Mouse (Mus musculus) CH12.LX (cell line): Measurements from ENCODE around the gene Hps6. TPM values are rescaled to one million over a fixed set of nuclear protein-coding genes. Genes with fewer than 3 reads are reported as not detected.

ENCODE experiments used
- DNase-seq: peaks from one replicate; pipeline ENCODE4 v3.0.0-alpha.2; 2013; ENCODE audit errors: extremely low read depth
- H3K27ac ChIP-seq: 2 replicates; pipeline ENCODE4 v1.5.1; 2012; ENCODE audit warnings: low read depth, mild to moderate bottlenecking, control low read depth, moderate library complexity; ENCODE audit not compliant: insufficient read depth
- H3K27me3 ChIP-seq: replicated peaks from 2 replicates; pipeline ENCODE3; 2012; ENCODE audit warnings: inconsistent platforms
- H3K36me3 ChIP-seq, 2 experiments: replicated peaks in 1 of 2; 2 replicates each; pipeline versions ENCODE3 to v1.6.1; 2012; ENCODE audit warnings: inconsistent platforms in 1 of 2, low read length in 1 of 2, mild to moderate bottlenecking in 1 of 2, mixed read lengths in 1 of 2, moderate library complexity in 1 of 2; ENCODE audit not compliant: control insufficient read depth in 1 of 2, insufficient read depth in 1 of 2
- H3K4me1 ChIP-seq, 2 experiments: 2 replicates each; pipeline ENCODE4 v1.6.1; 2012; ENCODE audit warnings: inconsistent platforms in 1 of 2, moderate library complexity in 1 of 2; ENCODE audit not compliant: insufficient read depth in 2 of 2, control insufficient read depth in 1 of 2
- H3K4me2 ChIP-seq: 2 replicates; pipeline ENCODE4 v1.6.1; 2012; ENCODE audit warnings: low read depth, mild to moderate bottlenecking, control low read depth; ENCODE audit not compliant: poor library complexity, insufficient read depth, severe bottlenecking
- H3K4me3 ChIP-seq, 3 experiments: fragments of 150-350 bp in 1 of 3; sonication (generic) in 1 of 3; replicated peaks in 1 of 3; 2 replicates each; pipeline versions ENCODE3 to v1.5.1; 2011 to 2012; ENCODE audit warnings: low read depth in 2 of 3, low read length in 2 of 3, mild to moderate bottlenecking in 2 of 3, moderate library complexity in 2 of 3, control low read depth in 1 of 3, improper control_type of control experiment in 1 of 3, inconsistent platforms in 1 of 3, mixed read lengths in 1 of 3; ENCODE audit not compliant: poor library complexity in 1 of 3
- H3K79me2 ChIP-seq: replicated peaks from 2 replicates; pipeline ENCODE4 v1.6.1; 2012; ENCODE audit warnings: mild to moderate bottlenecking, moderate library complexity; ENCODE audit not compliant: control insufficient read depth, poor library complexity, insufficient read depth, severe bottlenecking; ENCODE audit errors: extremely low read depth
- H3K9ac ChIP-seq: 2 replicates; pipeline ENCODE4 v1.6.1; 2012; ENCODE audit warnings: low read depth, mild to moderate bottlenecking, control low read depth, moderate library complexity; ENCODE audit not compliant: insufficient read depth
- H3K9me3 ChIP-seq: replicated peaks from 2 replicates; pipeline ENCODE3; 2012; ENCODE audit warnings: low read length, inconsistent platforms, mixed read lengths
- BHLHE40 ChIP-seq: IDR thresholded peaks from 2 replicates; pipeline ENCODE4 v1.6.1; 2011; ENCODE audit warnings: mild to moderate bottlenecking, low read depth, low read length, improper control_type of control experiment
- CHD1 ChIP-seq: IDR thresholded peaks from 2 replicates; pipeline ENCODE4 v1.6.1; 2012; ENCODE audit warnings: low read depth, low read length, improper control_type of control experiment, inconsistent platforms
- CHD2 ChIP-seq: IDR thresholded peaks from 2 replicates; pipeline ENCODE4 v1.6.1; 2011; ENCODE audit warnings: low read length, improper control_type of control experiment
- CTCF ChIP-seq, 2 experiments: IDR thresholded peaks in 1 of 2; conservative IDR thresholded peaks in 1 of 2; 2 replicates each; pipeline ENCODE4 v1.5.1; 2011 to 2012; ENCODE audit warnings: low read depth in 2 of 2, low read length in 2 of 2, improper control_type of control experiment in 1 of 2, inconsistent platforms in 1 of 2, mild to moderate bottlenecking in 1 of 2, moderate library complexity in 1 of 2
- E2F4 ChIP-seq: IDR thresholded peaks from 2 replicates; pipeline ENCODE4 v1.6.1; 2011; ENCODE audit warnings: low read depth, low read length, improper control_type of control experiment; ENCODE audit not compliant: insufficient replicate concordance
- ELF1 ChIP-seq: IDR thresholded peaks from 2 replicates; pipeline ENCODE4 v1.6.1; 2014; ENCODE audit warnings: low read depth, mild to moderate bottlenecking, inconsistent platforms, low read length, improper control_type of control experiment
- EP300 ChIP-seq: IDR thresholded peaks from 2 replicates; pipeline ENCODE4 v1.6.1; 2011; ENCODE audit warnings: low read length, improper control_type of control experiment
- ETS1 ChIP-seq: conservative IDR thresholded peaks from 2 replicates; pipeline ENCODE4 v1.6.1; 2012; ENCODE audit warnings: low read depth, mild to moderate bottlenecking, inconsistent platforms, low read length, improper control_type of control experiment, moderate library complexity
- GABPA ChIP-seq: IDR thresholded peaks from 2 replicates; pipeline ENCODE4 v1.6.1; 2012; ENCODE audit warnings: low read depth, low read length, improper control_type of control experiment, inconsistent platforms; ENCODE audit not compliant: insufficient replicate concordance
- HCFC1 ChIP-seq: IDR thresholded peaks from 2 replicates; pipeline ENCODE4 v1.6.1; 2012; ENCODE audit warnings: low read depth, mild to moderate bottlenecking, inconsistent platforms, low read length, improper control_type of control experiment
- IRF4 ChIP-seq: IDR thresholded peaks from 2 replicates; pipeline ENCODE4 v1.6.1; 2014; ENCODE audit warnings: low read depth, mild to moderate bottlenecking, inconsistent platforms, low read length, improper control_type of control experiment
- JUN ChIP-seq: IDR thresholded peaks from 2 replicates; pipeline ENCODE4 v1.6.1; 2011; ENCODE audit warnings: low read depth, mild to moderate bottlenecking, low read length, improper control_type of control experiment, moderate library complexity; ENCODE audit not compliant: insufficient read depth
- JUND ChIP-seq: conservative IDR thresholded peaks from 2 replicates; pipeline ENCODE4 v1.6.1; 2011; ENCODE audit warnings: low read depth, low read length, improper control_type of control experiment
- KAT2A ChIP-seq: IDR thresholded peaks from 2 replicates; pipeline ENCODE4 v1.6.1; 2012; ENCODE audit warnings: low read length, improper control_type of control experiment, inconsistent platforms; ENCODE audit not compliant: insufficient replicate concordance
- MAFK ChIP-seq: IDR thresholded peaks from 2 replicates; pipeline ENCODE4 v1.6.1; 2011; ENCODE audit warnings: low read length, improper control_type of control experiment; ENCODE audit not compliant: insufficient replicate concordance
- MAX ChIP-seq: IDR thresholded peaks from 2 replicates; pipeline ENCODE4 v1.6.1; 2011; ENCODE audit warnings: low read length, improper control_type of control experiment
- MAZ ChIP-seq: IDR thresholded peaks from 2 replicates; pipeline ENCODE4 v1.6.1; 2012; ENCODE audit warnings: low read depth, mild to moderate bottlenecking, inconsistent platforms, low read length, improper control_type of control experiment, moderate library complexity
- MEF2A ChIP-seq: IDR thresholded peaks from 2 replicates; pipeline ENCODE4 v1.6.1; 2014; ENCODE audit warnings: low read depth, mild to moderate bottlenecking, inconsistent platforms, low read length, improper control_type of control experiment, borderline replicate concordance
- MXI1 ChIP-seq: IDR thresholded peaks from 2 replicates; pipeline ENCODE4 v1.6.1; 2011; ENCODE audit warnings: mild to moderate bottlenecking, low read depth, low read length, improper control_type of control experiment
- MYC ChIP-seq: IDR thresholded peaks from 2 replicates; pipeline ENCODE4 v1.6.1; 2011; ENCODE audit warnings: low read depth, mild to moderate bottlenecking, improper control_type of control experiment, low read length
- NELFE ChIP-seq: IDR thresholded peaks from 2 replicates; pipeline ENCODE4 v1.6.1; 2011; ENCODE audit warnings: low read depth, low read length, improper control_type of control experiment
- NRF1 ChIP-seq: IDR thresholded peaks from 2 replicates; pipeline ENCODE4 v1.6.1; 2014; ENCODE audit warnings: low read depth, mild to moderate bottlenecking, inconsistent platforms, low read length, improper control_type of control experiment, moderate library complexity
- PAX5 ChIP-seq: IDR thresholded peaks from 2 replicates; pipeline ENCODE4 v1.6.1; 2012; ENCODE audit warnings: low read length, inconsistent platforms, mixed read lengths
- POLR2A ChIP-seq: IDR thresholded peaks from 2 replicates; pipeline ENCODE4 v1.6.1; 2011; ENCODE audit warnings: low read depth, mild to moderate bottlenecking, improper control_type of control experiment, low read length
- POLR2AphosphoS2 ChIP-seq: IDR thresholded peaks from 2 replicates; pipeline ENCODE4 v1.6.1; 2011; ENCODE audit warnings: low read depth, low read length, improper control_type of control experiment
- RAD21 ChIP-seq: IDR thresholded peaks from 2 replicates; pipeline ENCODE4 v1.6.1; 2011; ENCODE audit warnings: low read depth, mild to moderate bottlenecking, low read length, improper control_type of control experiment, moderate library complexity
- RCOR1 ChIP-seq: conservative IDR thresholded peaks from 2 replicates; pipeline ENCODE4 v1.6.1; 2012; ENCODE audit warnings: low read depth, mild to moderate bottlenecking, inconsistent platforms, low read length, improper control_type of control experiment
- SIN3A ChIP-seq: IDR thresholded peaks from 2 replicates; pipeline ENCODE4 v1.6.1; 2012; ENCODE audit warnings: low read length, improper control_type of control experiment, inconsistent platforms
- SMC3 ChIP-seq: IDR thresholded peaks from 2 replicates; pipeline ENCODE4 v1.6.1; 2011; ENCODE audit warnings: low read depth, low read length, improper control_type of control experiment
- TBP ChIP-seq: conservative IDR thresholded peaks from 2 replicates; pipeline ENCODE4 v1.6.1; 2011; ENCODE audit warnings: low read depth, low read length, improper control_type of control experiment
- TCF12 ChIP-seq: IDR thresholded peaks from 2 replicates; pipeline ENCODE4 v1.6.1; 2014; ENCODE audit warnings: low read depth, mild to moderate bottlenecking, inconsistent platforms, low read length, improper control_type of control experiment
- UBTF ChIP-seq: IDR thresholded peaks from 2 replicates; pipeline ENCODE4 v1.6.1; 2012; ENCODE audit warnings: low read depth, mild to moderate bottlenecking, inconsistent platforms, low read length, improper control_type of control experiment, moderate library complexity
- USF1 ChIP-seq: IDR thresholded peaks from 2 replicates; pipeline ENCODE4 v1.6.1; 2014; ENCODE audit warnings: low read depth, mild to moderate bottlenecking, inconsistent platforms, low read length, improper control_type of control experiment
- USF2 ChIP-seq: conservative IDR thresholded peaks from 2 replicates; pipeline ENCODE4 v1.6.1; 2011; ENCODE audit warnings: low read depth, low read length, improper control_type of control experiment
- ZC3H11A ChIP-seq: IDR thresholded peaks from 2 replicates; pipeline ENCODE4 v1.6.1; 2012; ENCODE audit warnings: low read depth, mild to moderate bottlenecking, inconsistent platforms, low read length, improper control_type of control experiment
- ZKSCAN1 ChIP-seq: IDR thresholded peaks from 2 replicates; pipeline ENCODE4 v1.6.1; 2012; ENCODE audit warnings: low read depth, inconsistent platforms, low read length, improper control_type of control experiment, borderline replicate concordance
- ZMIZ1 ChIP-seq: IDR thresholded peaks from 2 replicates; pipeline ENCODE4 v1.6.1; 2012; ENCODE audit warnings: low read depth, mild to moderate bottlenecking, inconsistent platforms, low read length, improper control_type of control experiment
- ZNF384 ChIP-seq: IDR thresholded peaks from 2 replicates; pipeline ENCODE4 v1.6.1; 2012; ENCODE audit warnings: low read depth, low read length, improper control_type of control experiment, inconsistent platforms
- dilution Hi-C: fragments of 300-500 bp; cut with MboI; formaldehyde crosslinking; loops from 2 replicates; pipeline ENCODE4 v1.14.3; 2020; ENCODE audit warnings: low sequenced_read_pairs; ENCODE audit not compliant: extremely low pct_unique_long_range_greater_than_20kb, extremely low pct_ligation_motif_present
- in situ Hi-C: fragments of 300-500 bp; cut with MboI; formaldehyde crosslinking; loops from 3 replicates; pipeline ENCODE4 v1.14.3; 2019; ENCODE audit warnings: low sequenced_read_pairs, low pct_ligation_motif_present, low pct_unique_long_range_greater_than_20kb, mixed read lengths
- polyA plus RNA-seq: library from polyadenylated mRNA; unstranded; fragments of >175 nt; gene quantifications from 2 replicates; pipeline ENCODE4 v1.2.1, GENCODE M21; 2012; ENCODE audit warnings: low read depth; ENCODE audit not compliant: insufficient read length
- total RNA-seq, 2 experiments: library from RNA; depleted of rRNA; stranded (reverse); fragments of 300-350 nt in 1 of 2; fragments of >200 nt in 1 of 2; gene quantifications; 2 replicates each; pipeline ENCODE4 v1.2.3; 2012 to 2014

Hps6 gene
- total and polyA plus RNA-seq, 3 experiments, result 5.8 to 10.6 (median 6.7) TPM

DNA sequence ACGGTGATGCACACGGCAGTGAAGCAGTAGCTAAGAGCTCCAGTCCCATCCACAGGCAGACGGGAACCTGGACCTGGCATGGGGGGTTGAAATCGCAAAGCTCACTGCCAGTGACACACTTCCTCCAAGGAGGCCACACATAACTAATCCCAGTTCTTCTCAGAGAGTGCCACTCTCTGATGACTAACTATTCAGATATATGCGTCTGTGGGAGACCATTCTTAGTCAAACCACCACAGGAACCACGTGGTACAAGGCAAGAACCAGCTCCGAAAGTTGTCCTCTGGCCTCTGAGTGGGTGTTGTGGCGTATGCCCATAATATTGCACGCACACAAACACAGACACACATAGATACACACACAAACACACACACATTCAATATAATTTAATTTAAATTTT, 1.0 kb upstream of the Hps6 start:
- in situ Hi-C loops, result loop anchor here (25.0 kb wide), 1 partner anchor 440 kb away; the partner anchor contains the start of genes Gm17018 and Poll

GRCm38 (mm10) chr19:46004814-46005466, 1.6 kb downstream of the Hps6 start:
- peak overlapping the region; percentile 69 for H3K4me2 ChIP-seq
- TF ChIP-seq TCF12 (no peak), KAT2A (no peak), POLR2AphosphoS2 (no peak), GABPA (no peak), USF1 (no peak), JUND (no peak), SIN3A (no peak), POLR2A (no peak), MYC (no peak), CTCF (conservative IDR thresholded peaks at IDR 0.05 in 1 of 2, IDR thresholded peaks at IDR 0.05 in 1 of 2; ENCODE audit: low read depth in 2 of 2, low read length in 2 of 2) (no peak), UBTF (no peak)
- TF ChIP-seq, all 38 proteins: peak for 0
- Histone ChIP-seq H3K4me3 (peak overlapping the region; percentile 80 to 92 (median 91)), H3K9ac (peak overlapping the region; percentile 82; the same call in 1 of the 2 replicates), H3K4me1 (peaks cover 25 to 42% of the 10 kb centered on the region in 2 experiments), H3K9me3 (no peaks in the 10 kb centered on the region), H3K27me3 (no peaks in the 10 kb centered on the region), H3K27ac (no peak overlapping the region), H3K79me2 (peaks cover 19% of the 10 kb centered on the region), H3K36me3 (peaks cover 0 to 31% of the 10 kb centered on the region in 2 experiments)
- in situ Hi-C loops, result loop anchor here (5.0 to 25.0 kb wide), 2 partner anchors 188 to 443 kb away; partner anchors contain the start of genes Gm17018, Kcnip2 and Poll
- DNase-seq, result no peak
- dilution Hi-C loops, result no loop called here

More for the DNA sequence above, 1.0 kb upstream of the Hps6 start:
- H3K27me3 ChIP-seq, result no peaks in the 10 kb centered on the region
- no peak overlapping the region for H3K4me2 ChIP-seq
- H3K27ac ChIP-seq, result peak overlapping the region; percentile 30; the same call in 1 of the 2 replicates
- peaks cover 0 to 23% of the 10 kb centered on the region in 2 experiments for H3K36me3 ChIP-seq
- no peaks in the 10 kb centered on the region for H3K9me3 ChIP-seq
- H3K79me2 ChIP-seq, result peaks cover 19% of the 10 kb centered on the region
- TF ChIP-seq USF1 (peak; percentile 82), JUND (no peak; the same call in 1 of the 2 replicates), E2F4 (no peak), CHD1 (no peak), MYC (peak; percentile 84), CHD2 (no peak), MEF2A (no peak), PAX5 (no peak), GABPA (no peak), JUN (0 out of 2 replicates have a peak, but pooled peaks have one; percentile 20), MXI1 (peak; percentile 56; the same call in 1 of the 2 replicates), ELF1 (no peak), SMC3 (no peak), MAZ (no peak), TBP (no peak), ETS1 (peak; percentile 62; the same call in 1 of the 2 replicates), ZKSCAN1 (no peak), IRF4 (peak; percentile 79), MAX (peak; percentile 97), MAFK (no peak), UBTF (no peak), POLR2A (peak; percentile 46), RAD21 (no peak), TCF12 (no peak), ZNF384 (no peak), CTCF (conservative IDR thresholded peaks at IDR 0.05 in 1 of 2, IDR thresholded peaks at IDR 0.05 in 1 of 2; ENCODE audit: low read depth in 2 of 2, low read length in 2 of 2) (no peak), KAT2A (no peak), ZC3H11A (no peak), NRF1 (no peak), SIN3A (0 out of 2 replicates have a peak, but pooled peaks have one; percentile 34), RCOR1 (no peak), EP300 (peak; percentile 65; the same call in 1 of the 2 replicates), HCFC1 (peak; percentile 39; the same call in 1 of the 2 replicates), USF2 (peak; percentile 78), POLR2AphosphoS2 (no peak), ZMIZ1 (no peak), NELFE (no peak), BHLHE40 (no peak; the same call in 1 of the 2 replicates)
- dilution Hi-C loops, result no loop called here
- H3K4me1 ChIP-seq, result peaks cover 25 to 52% of the 10 kb centered on the region in 2 experiments
- H3K4me3 ChIP-seq, result no peak overlapping the region
- no peak overlapping the region for H3K9ac ChIP-seq
- peak; percentile 81 for DNase-seq
